Mouse (Mus musculus) bone marrow, adult 2 months (tissue): ENCODE measurements around the gene St3gal5.

Experiments used
- CTCF ChIP-seq: fragments of 200-500 bp; IDR thresholded peaks from 2 replicates; pipeline ENCODE4 v1.5.1; 2011; ENCODE audit warnings: low read length, control low read depth; ENCODE audit not compliant: control insufficient read depth, insufficient read depth
- POLR2A ChIP-seq: fragments of 200-500 bp; IDR thresholded peaks from 2 replicates; pipeline ENCODE4 v1.6.1; 2011; ENCODE audit warnings: low read depth, mild to moderate bottlenecking, control low read depth, low read length, borderline replicate concordance; ENCODE audit not compliant: control insufficient read depth

DNA sequence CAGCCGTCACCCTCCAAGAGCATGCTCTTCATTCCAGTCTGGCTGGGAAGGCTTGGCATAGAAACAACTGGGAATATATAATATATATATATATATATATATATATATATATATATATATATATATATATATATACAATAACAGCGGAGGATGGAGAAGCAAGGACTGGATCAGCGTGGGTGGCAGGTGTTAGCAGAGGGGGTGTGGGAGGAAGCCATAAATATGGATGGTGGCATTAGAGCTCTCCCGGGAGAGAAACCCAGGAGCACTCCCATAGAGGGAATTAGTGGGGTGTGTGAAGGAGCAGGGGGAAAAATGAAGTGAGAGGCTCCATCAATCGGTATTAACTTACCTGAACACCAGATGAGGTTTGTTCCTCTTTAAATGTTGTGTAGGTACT lies 2.8 kb downstream of the St3gal5 start:
- no peak for TF ChIP-seq CTCF
- no peak for TF ChIP-seq POLR2A
